In genomic region chr8:110901839-110902578, GRCm38 (mm10) we compare ENCODE assay signal across 8 mouse cellular contexts. TPM values are rescaled to one million over a fixed set of nuclear protein-coding genes. Genes with fewer than 3 reads are reported as not detected.
A peak's percentile ranks its signal among the peaks of the same experiment; 100 is the strongest.
DNase-seq lines count a peak whose midpoint lies in the region; ATAC-seq lines count a peak whose summit lies in the region.

Gene Fuk, minus strand, starts transcription at chr8:110902488.

- WGBS in heart, embryonic 14.5 days: 3% methylated on average over 30 of the region's 30 CpGs
- 3% methylated on average over 30 of the region's 30 CpGs for WGBS in liver, embryonic 13.5 days (ENCODE audit: insufficient replicate concordance)
- 2% methylated on average over 30 of the region's 30 CpGs for WGBS in stomach, embryonic 15.5 days

- H3K27ac ChIP-seq in heart, embryonic 14.5 days (replicated peaks in 1 of 2; ENCODE audit: control insufficient read depth in 1 of 2, insufficient read depth in 1 of 2, low read depth in 2 of 2, low read length in 2 of 2): no peak within 1 kb of the TSS
- H3K27ac ChIP-seq in liver, embryonic 13.5 days: peak within 1 kb of the TSS; percentile 49; the same call in 1 of the 2 replicates
- no peak within 1 kb of the TSS; the same call in 1 of the 2 replicates for H3K27ac ChIP-seq in stomach, embryonic 15.5 days

- peak within 1 kb of the TSS; percentile 76 for H3K4me2 ChIP-seq in heart, embryonic 14.5 days (ENCODE audit: low read length)
- peak within 1 kb of the TSS; percentile 71 for H3K4me2 ChIP-seq in liver, embryonic 13.5 days
- H3K4me2 ChIP-seq in stomach, embryonic 15.5 days: peak within 1 kb of the TSS; percentile 70

- H3K4me1 ChIP-seq in heart, embryonic 14.5 days (ENCODE audit: control insufficient read depth in 2 of 2, insufficient read depth in 2 of 2, low read length in 2 of 2): peaks cover 0 to 8% of the 10 kb centered on the region in 2 experiments; a peak in 1 of 4 replicates
- H3K4me1 ChIP-seq in liver, embryonic 13.5 days (replicated peaks): peaks cover 18% of the 10 kb centered on the region
- H3K4me1 ChIP-seq in stomach, embryonic 15.5 days: peaks cover 8% of the 10 kb centered on the region; the same call in 1 of the 2 replicates

- H3K36me3 ChIP-seq in heart, embryonic 14.5 days (ENCODE audit: control insufficient read depth, insufficient read depth, low read length): peaks cover 19% of the 10 kb centered on the region
- peaks cover 4% of the 10 kb centered on the region; the same call in 1 of the 2 replicates for H3K36me3 ChIP-seq in liver, embryonic 13.5 days
- H3K36me3 ChIP-seq in stomach, embryonic 15.5 days: no peaks in the 10 kb centered on the region

- no peaks in the 10 kb centered on the region for H3K27me3 ChIP-seq in heart, embryonic 14.5 days (ENCODE audit: control insufficient read depth, insufficient read depth, low read length)
- H3K27me3 ChIP-seq in liver, embryonic 13.5 days: 0 out of 2 replicates have a peak, but pooled peaks cover 3% of the 10 kb centered on the region
- H3K27me3 ChIP-seq in stomach, embryonic 15.5 days (replicated peaks): no peaks in the 10 kb centered on the region

- H3K9ac ChIP-seq in heart, embryonic 14.5 days (ENCODE audit: low read length): peak within 1 kb of the TSS; percentile 86
- H3K9ac ChIP-seq in liver, embryonic 13.5 days: peak within 1 kb of the TSS; percentile 81
- H3K9ac ChIP-seq in stomach, embryonic 15.5 days: peak within 1 kb of the TSS; percentile 61; the same call in 1 of the 2 replicates

- H3K4me3 ChIP-seq in heart, embryonic 14.5 days (ENCODE audit: control insufficient read depth in 1 of 2, insufficient read depth in 1 of 2, low read depth in 1 of 2, low read length in 2 of 2): peak within 1 kb of the TSS; percentile 75 to 83
- peak within 1 kb of the TSS; percentile 79 for H3K4me3 ChIP-seq in liver, embryonic 13.5 days (replicated peaks)
- peak within 1 kb of the TSS; percentile 80 for H3K4me3 ChIP-seq in stomach, embryonic 15.5 days (replicated peaks)

- peak; percentile 68; the same call in 1 of the 2 replicates for ATAC-seq in heart, embryonic 14.5 days (ENCODE audit: insufficient number of reproducible peaks, insufficient read depth, low FRiP score, low read depth)
- peak; percentile 94 for ATAC-seq in liver, embryonic 13.5 days (ENCODE audit: low read depth)
- ATAC-seq in stomach, embryonic 15.5 days (ENCODE audit: insufficient read depth, low FRiP score, low read depth): peak; percentile 90

- no peaks in the 10 kb centered on the region for H3K9me3 ChIP-seq in heart, embryonic 14.5 days (ENCODE audit: control insufficient read depth, low read length)
- no peaks in the 10 kb centered on the region for H3K9me3 ChIP-seq in liver, embryonic 13.5 days (replicated peaks)
- no peaks in the 10 kb centered on the region for H3K9me3 ChIP-seq in stomach, embryonic 15.5 days

- peak; percentile 57 to 70 for DNase-seq in CD8-positive naive resting alpha-beta T cell, adult 2 months (ENCODE audit: low read depth in 2 of 2, low spot score in 2 of 2)
- DNase-seq in c-Kit-negative CD71-positive TER-119-positive erythroid progenitor cells, embryonic 14.5 days (ENCODE audit: low read depth, low spot score): peak; percentile 62
- DNase-seq in fibroblast of lung, adult 2 months (ENCODE audit: low read depth): peak; percentile 54
- DNase-seq in kidney, postnatal 14 days: peak; percentile 92
- peak; percentile 72 for DNase-seq in liver, embryonic 13.5 days
- DNase-seq in neural tube, embryonic 10.5 days (ENCODE audit: extremely low spot score, low spot score): peak; percentile 78

RNA-seq across cellular contexts. Expression of gene Fuk, which starts in this region (rescaled TPM):
- polyA plus RNA-seq in heart, embryonic 14.5 days (2014; fragmentation: Nextera tagmentation; extraction: Ambion mirVana): 4.9 and 6.0 TPM in 2 replicates
- polyA plus RNA-seq in liver, embryonic 13.5 days (2015; fragmentation: Nextera tagmentation; extraction: Ambion mirVana): 2.8 and 3.0 TPM in 2 replicates
- 10.6 and 11.4 TPM in 2 replicates for polyA plus RNA-seq in stomach, embryonic 15.5 days (2015; fragmentation: Nextera tagmentation; extraction: Ambion mirVana)
